Mouse (Mus musculus) spleen, adult 2 months (tissue): ENCODE measurements around the gene Gm11595.
"Not testable (repeated sequence)": the region's sequence is repeated elsewhere in the genome, so short reads cannot be mapped to it uniquely, and the experiment has no call there.

Experiments used
- CTCF ChIP-seq: fragments of 200-500 bp; IDR thresholded peaks from 2 replicates; pipeline ENCODE4 v1.5.1; 2011; ENCODE audit warnings: mild to moderate bottlenecking, inconsistent platforms; ENCODE audit not compliant: insufficient read depth, insufficient read length, insufficient replicate concordance; ENCODE audit errors: extremely low read depth
- POLR2A ChIP-seq: fragments of 200-500 bp; IDR thresholded peaks from 2 replicates; pipeline ENCODE4 v1.6.1; 2011; ENCODE audit warnings: low read depth, low read length, inconsistent platforms

GRCm38 (mm10) chr11:99815566-99815965 is 42.9 kb upstream of the Gm11595 start, which contains the start of gene Gm11564:
- TF ChIP-seq CTCF, POLR2A: not testable (repeated sequence)
